ENCODE assay signal across 8 mouse cellular contexts in genomic region chr7:100706883-100707480, GRCm38 (mm10). TPM values are rescaled to one million over a fixed set of nuclear protein-coding genes. Genes with fewer than 3 reads are reported as not detected.
DNase-seq lines count a peak whose midpoint lies in the region; ATAC-seq and TF ChIP-seq lines count a peak whose summit lies in the region.

No protein-coding gene starts in this region.

- H3K9me3 ChIP-seq in intestine, embryonic 14.5 days (ENCODE audit: control insufficient read depth, low read length), result no peaks in the 10 kb centered on the region
- H3K9me3 ChIP-seq in midbrain, embryonic 15.5 days, result no peaks in the 10 kb centered on the region

- H3K36me3 ChIP-seq in testis, adult 2 months (ENCODE audit: control insufficient read depth, insufficient read depth, low read length), result no peaks in the 10 kb centered on the region
- no peaks in the 10 kb centered on the region for H3K36me3 ChIP-seq in intestine, embryonic 14.5 days (ENCODE audit: control insufficient read depth, insufficient read depth, low read length)
- H3K36me3 ChIP-seq in midbrain, embryonic 15.5 days (replicated peaks), result no peaks in the 10 kb centered on the region

- H3K27ac ChIP-seq in testis, adult 2 months (ENCODE audit: control insufficient read depth, insufficient read depth, low read depth, low read length), result peak overlapping the region; percentile 73
- H3K27ac ChIP-seq in intestine, embryonic 14.5 days (ENCODE audit: low read depth), result peak overlapping the region; percentile 96
- H3K27ac ChIP-seq in midbrain, embryonic 15.5 days, result peak overlapping the region; percentile 100

- TF ChIP-seq CTCF in testis, adult 2 months (IDR thresholded peaks at IDR 0.05; ENCODE audit: control insufficient read depth, insufficient read depth, insufficient replicate concordance, low read depth, low read length), result no peak

- ATAC-seq in intestine, embryonic 14.5 days (replicated peaks; ENCODE audit: low FRiP score, low TSS enrichment, low read depth), result no peak; the same call in 1 of the 2 replicates
- no peak; the same call in 1 of the 2 replicates for ATAC-seq in midbrain, embryonic 15.5 days (replicated peaks)
- no peak for ATAC-seq in megakaryocyte-erythroid progenitor cell, adult 5-6 weeks (replicated peaks; ENCODE audit: low FRiP score, low TSS enrichment, poor library complexity, severe bottlenecking)

- WGBS in intestine, embryonic 14.5 days, result under 1% methylated on average over 23 of the region's 23 CpGs
- WGBS in midbrain, embryonic 15.5 days, result under 1% methylated on average over 23 of the region's 23 CpGs

- peak overlapping the region; percentile 84 for H3K9ac ChIP-seq in intestine, embryonic 14.5 days (ENCODE audit: low read length)
- H3K9ac ChIP-seq in midbrain, embryonic 15.5 days, result peak overlapping the region; percentile 97

- TF ChIP-seq POLR2A in testis, adult 2 months (IDR thresholded peaks at IDR 0.05; ENCODE audit: control insufficient read depth, low read depth, low read length), result no peak

- peaks cover 5% of the 10 kb centered on the region for H3K4me1 ChIP-seq in testis, adult 2 months (ENCODE audit: control insufficient read depth, insufficient read depth, low read length)
- peaks cover 15% of the 10 kb centered on the region for H3K4me1 ChIP-seq in intestine, embryonic 14.5 days (replicated peaks; ENCODE audit: control insufficient read depth, insufficient read depth, low read length)
- H3K4me1 ChIP-seq in midbrain, embryonic 15.5 days, result peaks cover 19% of the 10 kb centered on the region

- no peaks in the 10 kb centered on the region for H3K27me3 ChIP-seq in testis, adult 2 months (ENCODE audit: control insufficient read depth, insufficient read depth, low read length)
- no peaks in the 10 kb centered on the region for H3K27me3 ChIP-seq in intestine, embryonic 14.5 days (replicated peaks; ENCODE audit: control insufficient read depth, insufficient read depth, low read length)
- no peaks in the 10 kb centered on the region for H3K27me3 ChIP-seq in midbrain, embryonic 15.5 days (replicated peaks)

- peak overlapping the region; percentile 89 for H3K4me3 ChIP-seq in testis, adult 2 months (ENCODE audit: control insufficient read depth, low read depth, low read length)
- H3K4me3 ChIP-seq in intestine, embryonic 14.5 days (ENCODE audit: low read depth, low read length), result peak overlapping the region; percentile 76
- H3K4me3 ChIP-seq in midbrain, embryonic 15.5 days, result peak overlapping the region; percentile 97

- DNase-seq in gastrocnemius, postnatal 14 days, result peak; percentile 38
- no peak for DNase-seq in gastrocnemius, adult 8-10 months (ENCODE audit: low spot score in 2 of 2)
- no peak for DNase-seq in testis, postnatal 10 days (ENCODE audit: low spot score)
- no peak for DNase-seq in intestine, embryonic 14.5 days (ENCODE audit: low spot score)
- no peak for DNase-seq in adrenal gland, postnatal 36 days

- intact Hi-C loops in gastrocnemius, postnatal 14 days (cut with DNase I; ENCODE audit: low total_unique reads), result no loop called here

- H3K4me2 ChIP-seq in intestine, embryonic 14.5 days (ENCODE audit: low read length), result peak overlapping the region; percentile 83
- peak overlapping the region; percentile 80 for H3K4me2 ChIP-seq in midbrain, embryonic 15.5 days

RNA-seq across cellular contexts. Expression of gene Fam168a, which starts 0.5 kb away (rescaled TPM):
- total RNA-seq in gastrocnemius, postnatal 14 days (2021), result 10 to 100 TPM; 40.1 to 44.0 TPM
- total RNA-seq in gastrocnemius, adult 8-10 months (2022), result 10 to 100 TPM; 39.0 to 44.3 (median 40.7) TPM
- 26.4 and 27.0 TPM in 2 replicates for polyA plus RNA-seq in testis, adult 2 months (2012; rRNA removed)
- polyA plus RNA-seq in intestine, embryonic 14.5 days (2014; fragmentation: Nextera tagmentation; extraction: Ambion mirVana), result 42.9 and 46.1 TPM in 2 replicates
- 112 and 126 TPM in 2 replicates for polyA plus RNA-seq in midbrain, embryonic 15.5 days (2015; fragmentation: Nextera tagmentation; extraction: Ambion mirVana)
- 10 to 100 TPM; 52.2 to 60.2 TPM for total RNA-seq in adrenal gland, postnatal 36 days (2021)
- total RNA-seq in megakaryocyte-erythroid progenitor cell, adult 5-6 weeks (2014; fragmentation: Nextera tagmentation), result 26.9 and 35.9 TPM in 2 replicates
- 7.3 and 7.7 TPM in 2 replicates for total RNA-seq in megakaryocyte-erythroid progenitor cell, adult 5-6 weeks (2017)

RNA-seq across cellular contexts. Expression of gene Plekhb1, which starts 44.8 kb away (rescaled TPM):
- total RNA-seq in gastrocnemius, postnatal 14 days (2021), result 10 to 100 TPM; 14.6 to 30.6 TPM
- 100 to 1,000 TPM in 2 of 4 experiments, 10 to 100 TPM in 2; 85.9 to 102 (median 98.0) TPM for total RNA-seq in gastrocnemius, adult 8-10 months (2022)
- polyA plus RNA-seq in testis, adult 2 months (2012; rRNA removed), result 4.1 and 5.9 TPM in 2 replicates
- 16.2 and 19.1 TPM in 2 replicates for polyA plus RNA-seq in intestine, embryonic 14.5 days (2014; fragmentation: Nextera tagmentation; extraction: Ambion mirVana)
- 10.3 and 10.4 TPM in 2 replicates for polyA plus RNA-seq in midbrain, embryonic 15.5 days (2015; fragmentation: Nextera tagmentation; extraction: Ambion mirVana)
- 1 to 10 TPM; 4.1 TPM for total RNA-seq in adrenal gland, postnatal 36 days (2021)
- not detected in 2 replicates for total RNA-seq in megakaryocyte-erythroid progenitor cell, adult 5-6 weeks (2014; fragmentation: Nextera tagmentation)
- 0.05 TPM in 1 of 2 replicates, not detected in the other for total RNA-seq in megakaryocyte-erythroid progenitor cell, adult 5-6 weeks (2017)

Comparison
In these comparisons a context has a peak if more than half of its experiments do, and no peak if none do; other contexts are left out.
1. RNA of gene Plekhb1, which starts 44.8 kb away (total RNA-seq): 85.9 to 102 TPM in gastrocnemius, adult 8-10 months, 14.6 to 30.6 TPM in gastrocnemius, postnatal 14 days and 4.1 TPM in adrenal gland, postnatal 36 days; 0.05 TPM in megakaryocyte-erythroid progenitor cell, adult 5-6 weeks; every median in the first group is over 4 times any median in the second.
2. Peak in every context shown above with its lines, with median percentiles within 50 percentile points of each other: H3K27ac ChIP-seq and H3K4me3 ChIP-seq.